Mouse (Mus musculus) testis, adult 2 months (tissue): ENCODE results near the gene Swi5. TPM values are rescaled to one million over a fixed set of nuclear protein-coding genes. Genes with fewer than 3 reads are reported as not detected.
"Not testable (repeated sequence)": the region's sequence is repeated elsewhere in the genome, so short reads cannot be mapped to it uniquely, and the experiment has no call there.

Experiments
- H3K27ac ChIP-seq: fragments of 200-500 bp; 2 replicates; pipeline ENCODE4 v1.5.1; 2012; ENCODE audit warnings: low read depth, low read length; ENCODE audit not compliant: control insufficient read depth, insufficient read depth
- H3K27me3 ChIP-seq: fragments of 200-500 bp; 2 replicates; pipeline ENCODE4 v1.6.1; 2012; ENCODE audit warnings: mild to moderate bottlenecking, low read length, moderate library complexity; ENCODE audit not compliant: control insufficient read depth, insufficient read depth
- H3K36me3 ChIP-seq: fragments of 200-500 bp; 2 replicates; pipeline ENCODE4 v1.6.1; 2012; ENCODE audit warnings: mild to moderate bottlenecking, low read length; ENCODE audit not compliant: control insufficient read depth, insufficient read depth
- H3K4me1 ChIP-seq: fragments of 200-500 bp; 2 replicates; pipeline ENCODE4 v1.6.1; 2012; ENCODE audit warnings: low read length; ENCODE audit not compliant: control insufficient read depth, insufficient read depth
- H3K4me3 ChIP-seq: fragments of 200-500 bp; 2 replicates; pipeline ENCODE4 v1.5.1; 2012; ENCODE audit warnings: low read depth, mild to moderate bottlenecking, low read length, moderate library complexity, mixed read lengths; ENCODE audit not compliant: control insufficient read depth
- CTCF ChIP-seq: fragments of 200-500 bp; IDR thresholded peaks from 2 replicates; pipeline ENCODE4 v1.5.1; 2012; ENCODE audit warnings: low read depth, mild to moderate bottlenecking, inconsistent platforms, low read length, moderate library complexity; ENCODE audit not compliant: control insufficient read depth, insufficient read depth, insufficient replicate concordance
- POLR2A ChIP-seq: fragments of 200-500 bp; IDR thresholded peaks from 2 replicates; pipeline ENCODE4 v1.6.1; 2012; ENCODE audit warnings: low read depth, mild to moderate bottlenecking, inconsistent platforms, low read length, moderate library complexity; ENCODE audit not compliant: control insufficient read depth
- polyA plus RNA-seq: library from polyadenylated mRNA; depleted of rRNA; stranded (reverse); fragments of >200 nt; gene quantifications from 2 replicates; pipeline ENCODE4 v1.2.3, GENCODE M21; 2012

The Swi5 gene
- polyA plus RNA-seq, 1 experiment, result 421 TPM

DNA sequence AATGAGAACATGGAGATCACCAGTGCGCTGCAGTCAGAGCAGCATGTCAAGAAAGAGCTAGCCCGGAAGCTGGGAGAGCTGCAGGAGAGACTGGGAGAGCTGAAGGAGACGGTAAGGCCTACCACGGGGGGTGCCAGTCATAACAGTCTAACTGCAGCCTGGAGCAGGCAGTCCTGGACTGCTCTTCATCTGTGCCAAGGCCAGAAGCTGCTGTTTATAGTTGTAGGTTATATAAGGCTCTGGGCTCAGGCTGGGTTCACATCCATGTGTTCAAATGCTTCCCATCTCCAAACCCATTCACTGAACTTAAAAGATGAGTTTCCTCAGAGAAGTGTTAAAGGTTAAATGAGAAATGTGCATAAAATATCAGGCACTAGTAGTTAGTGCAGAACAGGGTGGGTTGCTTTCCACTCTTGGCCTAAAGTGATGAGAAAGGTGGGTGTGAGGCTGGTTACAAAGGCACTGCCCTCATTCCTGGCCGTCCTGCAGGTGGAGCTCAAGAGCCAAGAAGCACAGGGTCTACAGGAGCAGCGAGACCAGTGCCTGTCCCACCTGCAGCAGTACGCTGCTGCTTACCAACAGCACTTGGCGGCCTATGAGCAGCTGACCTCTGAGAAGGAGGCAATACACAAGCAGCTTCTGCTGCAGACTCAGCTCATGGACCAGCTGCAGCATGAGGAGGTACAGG lies 16.4 kb upstream of the Swi5 start:
- Histone ChIP-seq H3K4me1 (no peaks in the 10 kb centered on the region), H3K4me3 (no peak overlapping the region), H3K27me3 (no peaks in the 10 kb centered on the region), H3K27ac (no peak overlapping the region), H3K36me3 (peaks cover 16% of the 10 kb centered on the region)
- TF ChIP-seq CTCF (peak; percentile 61; the same call in 1 of the 2 replicates), POLR2A (0 out of 2 replicates have a peak, but pooled peaks have one; percentile 15)

DNA sequence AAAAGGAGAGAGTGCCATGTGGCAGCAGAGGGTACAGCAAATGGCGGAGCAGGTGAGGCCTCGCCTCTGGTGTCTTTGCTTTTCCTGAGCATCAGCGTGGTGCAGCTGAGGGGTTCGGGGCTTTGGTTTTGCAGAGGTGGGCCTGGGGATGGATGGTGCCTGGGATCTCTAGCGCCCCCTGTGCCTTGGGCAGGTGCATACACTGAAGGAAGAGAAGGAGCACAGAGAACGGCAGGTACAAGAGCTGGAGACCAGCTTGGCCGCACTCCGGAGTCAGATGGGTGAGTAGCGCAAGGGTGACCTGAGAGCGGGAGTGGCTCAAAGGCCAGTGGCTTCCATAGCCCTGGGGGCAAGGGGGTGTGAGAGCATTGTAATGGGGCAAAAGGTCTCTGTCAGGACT lies 15.1 kb upstream of the Swi5 start:
- H3K36me3 ChIP-seq, result peaks cover 17% of the 10 kb centered on the region

DNA sequence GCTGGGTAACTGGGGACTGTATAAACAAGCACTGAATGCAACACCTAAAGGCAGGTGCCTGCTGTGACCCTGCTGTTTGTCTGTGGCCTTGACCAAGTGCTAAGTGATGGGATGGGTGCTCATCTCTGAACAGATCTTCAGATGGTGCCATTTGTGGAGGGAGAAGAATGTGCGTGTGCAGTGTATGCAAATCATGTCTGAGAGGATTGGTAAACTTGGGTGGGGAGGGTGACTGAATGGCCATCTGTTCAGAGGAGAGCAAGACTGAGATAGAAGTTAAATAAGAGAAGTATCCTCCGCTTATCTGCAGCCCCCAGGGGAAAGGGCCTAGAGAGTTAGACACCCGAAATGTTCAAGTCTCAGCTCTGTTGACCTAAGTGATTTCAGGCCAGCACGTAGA lies 11.6 kb upstream of the Swi5 start:
- Histone ChIP-seq H3K4me3 (no peak overlapping the region), H3K27me3 (no peaks in the 10 kb centered on the region), H3K4me1 (no peaks in the 10 kb centered on the region; the same call in 1 of the 2 replicates), H3K27ac (no peak overlapping the region), H3K36me3 (peaks cover 7% of the 10 kb centered on the region)
- no peak for TF ChIP-seq POLR2A
- TF ChIP-seq CTCF, result no peak

More for the DNA sequence above, 15.1 kb upstream of the Swi5 start:
- TF ChIP-seq CTCF (peak; percentile 14; the same call in 1 of the 2 replicates), POLR2A (no peak)
- Histone ChIP-seq H3K4me1 (no peaks in the 10 kb centered on the region), H3K27ac (no peak overlapping the region), H3K4me3 (no peak overlapping the region), H3K27me3 (no peaks in the 10 kb centered on the region)

DNA sequence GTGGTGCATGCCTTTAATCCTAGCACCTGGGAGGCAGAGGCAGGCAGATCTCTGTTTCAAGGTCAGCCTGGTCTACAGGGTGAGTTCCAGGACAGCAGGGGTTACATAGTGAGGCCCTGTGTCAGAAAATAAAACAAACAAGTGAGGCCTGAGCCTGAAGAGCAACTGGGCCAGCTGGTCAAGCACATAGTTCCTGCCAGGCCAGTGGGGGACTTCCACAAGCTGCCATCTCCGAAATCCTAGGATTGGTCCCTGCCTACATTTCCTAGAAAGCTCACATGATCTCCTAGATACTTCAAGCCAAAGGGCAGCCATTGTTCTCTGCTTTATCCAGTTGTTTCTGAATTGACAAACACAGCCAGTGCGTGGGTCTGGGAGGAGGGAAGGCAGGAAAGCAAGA lies 8.0 kb upstream of the Swi5 start:
- H3K27ac ChIP-seq, H3K4me1 ChIP-seq, H3K27me3 ChIP-seq, H3K4me3 ChIP-seq, H3K36me3 ChIP-seq: not testable (repeated sequence)

DNA sequence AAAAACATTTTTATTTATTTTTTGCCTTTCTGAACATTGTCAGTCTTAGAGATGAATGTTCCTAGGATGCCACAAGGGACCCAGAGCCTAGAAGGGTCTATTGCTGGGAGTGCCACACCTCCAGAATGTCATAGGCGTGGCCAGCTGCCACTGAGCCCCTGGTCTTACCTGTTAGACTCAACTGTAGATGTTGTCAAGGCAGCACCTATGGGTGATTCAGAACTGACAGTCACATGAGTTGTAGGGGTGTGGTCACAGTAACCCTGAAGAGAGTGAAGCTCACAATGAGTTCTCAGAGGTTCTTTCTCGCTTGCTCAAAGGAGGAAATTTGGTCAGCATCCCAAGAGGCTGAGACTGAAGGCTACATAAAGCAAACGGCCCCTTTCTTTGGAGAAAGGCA lies 7.4 kb upstream of the Swi5 start:
- no peak for TF ChIP-seq CTCF
- no peak for TF ChIP-seq POLR2A
- Histone ChIP-seq H3K27ac (no peak overlapping the region), H3K36me3 (peaks cover 4% of the 10 kb centered on the region), H3K4me3 (no peak overlapping the region), H3K4me1 (no peaks in the 10 kb centered on the region; the same call in 1 of the 2 replicates), H3K27me3 (no peaks in the 10 kb centered on the region)

DNA sequence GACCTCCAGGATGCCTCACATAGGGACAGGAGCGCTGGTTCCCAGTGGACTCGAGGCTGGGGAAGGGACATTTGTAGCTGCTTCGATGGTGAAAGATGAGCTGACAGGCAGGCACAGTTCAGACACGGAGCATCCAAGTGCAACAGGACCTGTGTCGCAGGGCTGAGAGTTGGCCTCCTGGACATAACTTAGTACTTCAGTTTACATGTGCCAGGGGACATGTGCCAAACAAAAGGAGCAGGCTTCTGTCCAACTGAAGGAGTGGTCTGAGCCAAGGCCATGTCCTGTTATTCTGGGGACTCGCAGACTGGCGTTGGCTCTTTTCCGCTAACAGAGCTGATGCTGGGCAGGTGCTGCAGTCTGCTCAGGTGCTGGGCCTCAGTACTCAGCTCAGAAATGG lies 6.5 kb upstream of the Swi5 start:
- Histone ChIP-seq H3K27me3 (no peaks in the 10 kb centered on the region), H3K27ac (no peak overlapping the region), H3K36me3 (peaks cover 3% of the 10 kb centered on the region), H3K4me3 (no peak overlapping the region), H3K4me1 (peaks cover under 1% of the 10 kb centered on the region)
- no peak for TF ChIP-seq POLR2A
- no peak for TF ChIP-seq CTCF

DNA sequence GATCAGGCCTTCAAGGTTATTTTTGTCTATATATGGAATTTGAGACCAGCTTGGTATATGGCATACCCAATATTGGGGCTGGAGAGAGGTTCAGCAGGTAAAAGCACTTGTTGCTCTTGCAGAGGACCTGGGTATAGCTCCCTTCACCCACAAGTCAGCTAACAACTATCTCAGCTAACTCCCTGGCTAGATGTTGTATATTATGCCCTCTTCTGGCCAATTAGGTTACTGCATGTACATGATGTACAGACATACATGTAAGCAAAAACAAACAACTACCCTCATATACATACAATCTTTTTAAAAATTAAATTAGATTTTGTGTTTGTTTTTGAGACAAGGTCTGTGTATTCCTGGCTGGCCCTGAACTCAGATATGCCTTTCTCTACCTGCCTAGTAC lies 1.7 kb upstream of the Swi5 start:
- H3K4me3 ChIP-seq, result peak overlapping the region; percentile 100
- no peak for TF ChIP-seq CTCF
- no peak for TF ChIP-seq POLR2A
- H3K4me1 ChIP-seq, result peaks cover 6% of the 10 kb centered on the region
- peaks cover 9% of the 10 kb centered on the region for H3K36me3 ChIP-seq
- peak overlapping the region; percentile 100 for H3K27ac ChIP-seq
- no peaks in the 10 kb centered on the region for H3K27me3 ChIP-seq
